Mouse (Mus musculus): ENCODE measurements at regions not wholly inside any gene's neighbourhood (a gene's known extent, or its start where the extent isn't known, plus 50 kb on each side); places are given as distances from the start of the nearest gene placed in this dataset.

DNA sequence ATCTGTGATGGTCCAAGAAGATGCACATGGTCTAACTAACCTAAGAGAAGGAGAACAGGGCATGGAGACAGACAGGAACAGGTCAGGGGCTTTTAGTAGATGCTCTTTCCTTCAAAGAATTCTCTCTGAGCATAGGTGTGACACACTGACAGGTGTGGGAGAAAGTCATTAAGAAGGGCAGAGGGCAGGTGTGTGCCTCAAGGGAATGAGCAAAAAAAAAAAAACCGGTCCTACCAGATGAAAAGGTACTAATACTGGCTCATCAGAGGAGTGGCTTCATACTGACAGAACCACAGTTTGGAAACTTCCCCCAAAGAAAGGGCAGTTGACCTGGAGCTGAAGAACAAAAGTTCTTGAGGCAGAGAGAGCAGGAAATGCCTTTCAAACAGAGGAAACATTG is 105.3 kb upstream of the Stx16 start:
- no peaks in the 10 kb centered on the region for H3K4me1 ChIP-seq (ENCODE audit: control insufficient read depth, insufficient read depth, low read length)
- no peaks in the 10 kb centered on the region for H3K36me3 ChIP-seq (ENCODE audit: control insufficient read depth, insufficient read depth, low read length)
- ATAC-seq (ENCODE audit: low FRiP score, low TSS enrichment) (no peak), DNase-seq (no peak)
- no peak overlapping the region for H3K27ac ChIP-seq (replicated peaks; ENCODE audit: low read depth, low read length)
- no peak overlapping the region for H3K4me3 ChIP-seq (replicated peaks; ENCODE audit: low read depth, low read length)
- WGBS = 85% methylated on average over 1 of the region's 1 CpGs
- peaks cover 23% of the 10 kb centered on the region for H3K9me3 ChIP-seq (ENCODE audit: control insufficient read depth, low read length)
- H3K9ac ChIP-seq (replicated peaks; ENCODE audit: low read length) = no peak overlapping the region
- no peak overlapping the region for H3K4me2 ChIP-seq (ENCODE audit: low read length)
- H3K27me3 ChIP-seq (ENCODE audit: control insufficient read depth, insufficient read depth, low read length) = no peaks in the 10 kb centered on the region

DNA sequence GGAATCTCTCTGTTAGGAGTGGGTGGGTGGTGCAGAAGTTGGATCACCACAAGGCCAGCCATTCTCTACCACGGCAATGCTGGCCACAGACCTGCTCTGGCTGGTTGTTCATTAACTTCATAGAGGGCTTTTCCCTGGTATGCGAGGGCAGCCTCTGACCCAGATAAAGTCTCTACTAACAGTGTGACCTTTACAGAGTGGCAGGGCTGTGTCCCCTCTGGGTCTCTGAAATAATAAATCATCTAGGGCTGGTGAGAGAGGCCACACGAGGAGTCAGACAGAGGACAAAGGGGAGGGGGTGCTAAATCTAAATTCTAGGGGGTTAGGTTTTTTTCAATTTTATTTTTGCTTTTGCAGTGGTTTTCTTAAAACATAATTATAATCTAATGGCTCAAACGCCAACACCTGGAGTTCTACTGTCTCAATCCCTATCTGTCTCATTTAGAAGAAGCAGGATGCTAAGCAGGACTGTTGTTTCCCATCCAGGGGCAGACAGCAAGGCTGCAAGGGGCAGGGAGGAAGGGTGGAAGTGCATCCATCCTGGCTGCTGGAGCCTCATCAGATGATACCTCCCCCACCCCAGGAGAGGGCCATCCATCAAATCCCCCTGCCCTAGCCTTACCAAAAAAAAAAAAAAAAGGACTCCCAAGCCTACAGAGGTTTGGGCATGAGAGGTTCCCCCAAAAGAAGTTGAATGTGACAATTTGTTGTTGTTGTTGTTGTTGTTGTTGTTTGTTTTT is 99.6 kb upstream of the Stx16 start:
- Histone ChIP-seq H3K36me3 (ENCODE audit: control insufficient read depth, insufficient read depth, low read length) (no peaks in the 10 kb centered on the region), H3K27me3 (ENCODE audit: control insufficient read depth, insufficient read depth, low read length) (no peaks in the 10 kb centered on the region), H3K27ac (replicated peaks; ENCODE audit: low read depth, low read length) (no peak overlapping the region), H3K9ac (replicated peaks; ENCODE audit: low read length) (no peak overlapping the region), H3K4me2 (ENCODE audit: low read length) (no peak overlapping the region), H3K9me3 (ENCODE audit: control insufficient read depth, low read length) (peaks cover 27% of the 10 kb centered on the region), H3K4me1 (ENCODE audit: control insufficient read depth, insufficient read depth, low read length) (no peaks in the 10 kb centered on the region), H3K4me3 (replicated peaks; ENCODE audit: low read depth, low read length) (no peak overlapping the region)
- no peak for DNase-seq
- WGBS = 71% methylated on average over 4 of the region's 4 CpGs
- no peak for ATAC-seq (ENCODE audit: low FRiP score, low TSS enrichment)

DNA sequence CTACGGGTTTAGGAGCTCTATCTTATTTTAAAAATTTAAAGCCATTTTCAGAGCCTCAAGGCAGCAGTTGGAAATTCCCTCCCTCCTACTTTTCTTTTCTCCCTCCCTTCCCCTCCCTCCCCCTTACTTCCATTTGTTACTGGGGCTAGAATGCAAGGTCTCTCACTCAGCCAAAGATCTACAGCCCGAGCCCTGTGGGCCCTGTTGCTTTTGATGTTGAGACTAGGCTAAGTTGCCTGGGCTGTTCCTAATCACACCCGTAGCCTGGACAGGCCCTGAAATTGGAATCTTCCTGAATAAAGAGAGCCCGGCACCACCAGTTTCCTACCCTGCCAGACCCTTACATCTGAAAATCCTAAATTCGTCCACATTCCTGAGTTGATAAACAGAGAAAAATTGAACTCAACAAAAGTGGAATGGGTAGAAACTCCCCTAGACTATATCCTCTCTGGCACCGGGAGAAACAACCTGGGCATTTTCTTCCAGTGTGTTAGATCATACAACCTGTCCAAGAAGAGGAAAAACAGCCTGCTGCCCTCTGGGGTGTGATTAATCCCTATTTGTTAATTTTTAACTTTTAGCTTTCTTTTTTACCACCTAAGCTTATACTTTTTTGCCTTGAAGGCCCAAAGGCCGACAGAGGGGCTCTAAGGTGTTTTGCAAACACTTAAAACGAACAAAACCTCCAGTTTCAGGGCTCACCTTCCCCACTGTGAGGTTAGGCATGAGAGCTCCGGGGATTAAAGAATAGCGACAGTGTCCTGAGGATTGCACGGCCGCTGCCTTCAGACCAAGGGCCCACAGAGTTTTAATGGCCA is 98.7 kb upstream of the Stx16 start:
- H3K36me3 ChIP-seq (ENCODE audit: control insufficient read depth, insufficient read depth, low read length) = no peaks in the 10 kb centered on the region
- no peak overlapping the region for H3K4me3 ChIP-seq (replicated peaks; ENCODE audit: low read depth, low read length)
- no peak overlapping the region for H3K9ac ChIP-seq (replicated peaks; ENCODE audit: low read length)
- no peak overlapping the region for H3K27ac ChIP-seq (replicated peaks; ENCODE audit: low read depth, low read length)
- peaks cover 25% of the 10 kb centered on the region for H3K9me3 ChIP-seq (ENCODE audit: control insufficient read depth, low read length)
- DNase-seq (peak; percentile 11), ATAC-seq (ENCODE audit: low FRiP score, low TSS enrichment) (no peak)
- H3K4me2 ChIP-seq (ENCODE audit: low read length) = no peak overlapping the region
- 20% methylated on average over 12 of the region's 12 CpGs for WGBS
- H3K27me3 ChIP-seq (ENCODE audit: control insufficient read depth, insufficient read depth, low read length) = no peaks in the 10 kb centered on the region
- H3K4me1 ChIP-seq (ENCODE audit: control insufficient read depth, insufficient read depth, low read length) = no peaks in the 10 kb centered on the region

DNA sequence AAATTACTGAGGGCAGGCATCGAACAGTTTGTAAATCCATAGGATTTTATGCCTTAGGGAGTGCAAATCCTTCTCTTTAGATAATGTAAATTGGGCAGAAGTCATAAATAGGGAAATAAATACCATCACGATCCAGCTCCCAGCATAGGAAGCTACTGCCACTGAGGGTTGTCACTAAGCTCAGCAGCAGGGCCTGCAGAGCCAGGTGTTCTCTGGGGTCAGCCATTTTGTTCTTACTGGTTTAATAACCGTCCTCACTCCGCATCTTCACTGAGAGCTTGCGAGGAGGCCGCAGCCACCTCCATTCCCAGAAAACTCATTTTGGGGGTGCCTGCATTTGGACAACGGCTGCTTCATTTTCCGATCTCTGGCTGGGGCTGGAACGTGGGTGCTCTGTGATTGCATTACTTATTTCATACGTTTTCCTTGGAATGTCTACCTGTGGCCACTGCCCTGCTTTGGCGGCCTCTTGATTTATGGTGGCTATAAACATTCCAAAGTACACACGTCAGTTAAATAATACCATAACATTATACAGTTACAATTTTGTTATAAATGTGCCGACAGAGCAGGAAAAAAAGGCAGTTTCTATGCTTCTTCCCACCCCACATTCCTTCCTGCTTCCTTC is 97.9 kb upstream of the Stx16 start:
- Histone ChIP-seq H3K4me3 (replicated peaks; ENCODE audit: low read depth, low read length) (no peak overlapping the region), H3K4me1 (ENCODE audit: control insufficient read depth, insufficient read depth, low read length) (no peaks in the 10 kb centered on the region), H3K36me3 (ENCODE audit: control insufficient read depth, insufficient read depth, low read length) (no peaks in the 10 kb centered on the region), H3K4me2 (ENCODE audit: low read length) (no peak overlapping the region), H3K9me3 (ENCODE audit: control insufficient read depth, low read length) (peaks cover 20% of the 10 kb centered on the region), H3K27me3 (ENCODE audit: control insufficient read depth, insufficient read depth, low read length) (no peaks in the 10 kb centered on the region), H3K9ac (replicated peaks; ENCODE audit: low read length) (no peak overlapping the region), H3K27ac (replicated peaks; ENCODE audit: low read depth, low read length) (no peak overlapping the region)
- no peak for ATAC-seq (ENCODE audit: low FRiP score, low TSS enrichment)
- no peak for DNase-seq
- WGBS = 76% methylated on average over 13 of the region's 13 CpGs

DNA sequence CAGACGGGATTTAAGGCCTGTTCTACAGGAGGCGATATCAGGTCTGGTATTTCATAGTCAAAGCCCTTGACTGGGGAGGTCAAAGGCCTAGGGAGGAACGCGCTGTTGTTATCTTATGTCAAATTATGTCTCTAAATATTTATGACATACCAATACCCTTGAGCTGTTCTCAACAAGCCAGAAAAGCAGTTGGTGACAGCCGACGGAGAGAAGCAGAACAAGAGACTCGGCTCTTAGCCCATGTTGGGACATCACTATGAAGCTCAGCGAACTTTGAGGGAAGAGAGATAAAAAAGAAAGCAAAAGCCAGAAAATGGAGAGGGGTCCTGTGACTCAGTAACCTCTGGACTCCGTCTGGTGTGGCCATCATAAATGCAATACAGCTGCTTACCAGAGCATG is 95.1 kb upstream of the Stx16 start:
- H3K4me3 ChIP-seq (replicated peaks; ENCODE audit: low read depth, low read length) = no peak overlapping the region
- no peak overlapping the region for H3K27ac ChIP-seq (replicated peaks; ENCODE audit: low read depth, low read length)
- H3K9me3 ChIP-seq (ENCODE audit: control insufficient read depth, low read length) = 0 out of 2 replicates have a peak, but pooled peaks cover 2% of the 10 kb centered on the region
- ATAC-seq (ENCODE audit: low FRiP score, low TSS enrichment) (no peak), DNase-seq (no peak)
- H3K27me3 ChIP-seq (ENCODE audit: control insufficient read depth, insufficient read depth, low read length) = no peaks in the 10 kb centered on the region
- H3K4me1 ChIP-seq (ENCODE audit: control insufficient read depth, insufficient read depth, low read length) = no peaks in the 10 kb centered on the region
- no peak overlapping the region for H3K9ac ChIP-seq (replicated peaks; ENCODE audit: low read length)
- H3K4me2 ChIP-seq (ENCODE audit: low read length) = no peak overlapping the region
- 92% methylated on average over 9 of the region's 9 CpGs for WGBS
- no peaks in the 10 kb centered on the region for H3K36me3 ChIP-seq (ENCODE audit: control insufficient read depth, insufficient read depth, low read length)

DNA sequence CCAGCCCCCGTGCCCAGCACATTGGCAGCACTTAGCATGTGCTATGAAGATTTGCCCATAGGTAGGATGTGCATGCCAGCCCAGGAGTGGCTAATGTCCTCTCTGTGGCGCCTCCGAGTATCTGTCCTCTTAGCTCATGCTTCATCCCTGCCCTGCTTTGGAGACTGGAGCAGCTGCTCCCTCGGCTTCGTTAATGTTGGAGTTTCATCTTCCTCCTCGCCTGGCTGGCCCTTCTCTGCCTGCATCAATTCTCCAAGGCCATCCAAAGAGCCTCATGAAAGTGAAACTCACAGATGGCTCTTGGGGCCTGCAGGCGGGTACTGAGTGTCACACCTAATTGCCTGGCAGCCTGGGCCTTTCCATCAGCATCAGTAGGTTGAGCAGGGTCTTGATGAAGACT is 88.6 kb upstream of the Stx16 start:
- no peak for DNase-seq
- no peak for ATAC-seq (ENCODE audit: low FRiP score, low TSS enrichment)
- 79% methylated on average over 7 of the region's 7 CpGs for WGBS

DNA sequence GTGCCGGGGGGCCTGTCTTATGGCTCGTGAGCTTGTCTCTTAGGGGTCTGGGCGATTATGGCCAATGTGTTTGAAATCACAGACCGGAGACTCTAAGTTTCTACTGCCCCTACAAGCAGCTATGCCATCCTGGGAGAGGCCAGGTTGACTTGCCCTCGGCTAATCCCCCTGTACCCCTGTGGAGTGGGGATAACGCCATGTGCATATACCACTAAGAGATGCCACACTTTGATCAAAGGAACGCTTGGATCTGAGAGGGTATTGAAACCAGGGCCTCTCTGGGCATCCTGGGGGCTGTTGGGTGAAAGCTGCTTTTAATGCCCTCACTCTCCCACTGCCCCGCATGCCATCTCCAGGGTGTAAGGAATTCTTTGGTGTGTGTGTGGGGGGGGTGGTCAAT is 88.2 kb upstream of the Stx16 start:
- no peaks in the 10 kb centered on the region for H3K36me3 ChIP-seq (ENCODE audit: control insufficient read depth, insufficient read depth, low read length)
- H3K9ac ChIP-seq (replicated peaks; ENCODE audit: low read length) = no peak overlapping the region
- WGBS = 83% methylated on average over 8 of the region's 8 CpGs
- H3K27me3 ChIP-seq (ENCODE audit: control insufficient read depth, insufficient read depth, low read length) = no peaks in the 10 kb centered on the region
- ATAC-seq (ENCODE audit: low FRiP score, low TSS enrichment) = no peak
- H3K4me1 ChIP-seq (ENCODE audit: control insufficient read depth, insufficient read depth, low read length) = no peaks in the 10 kb centered on the region
- DNase-seq = no peak
- no peak overlapping the region for H3K4me3 ChIP-seq (replicated peaks; ENCODE audit: low read depth, low read length)
- H3K27ac ChIP-seq (replicated peaks; ENCODE audit: low read depth, low read length) = no peak overlapping the region
- H3K9me3 ChIP-seq (ENCODE audit: control insufficient read depth, low read length) = no peaks in the 10 kb centered on the region
- no peak overlapping the region for H3K4me2 ChIP-seq (ENCODE audit: low read length)

More for the DNA sequence above, 88.6 kb upstream of the Stx16 start:
- Histone ChIP-seq H3K36me3 (ENCODE audit: control insufficient read depth, insufficient read depth, low read length) (no peaks in the 10 kb centered on the region), H3K4me1 (ENCODE audit: control insufficient read depth, insufficient read depth, low read length) (no peaks in the 10 kb centered on the region), H3K4me3 (replicated peaks; ENCODE audit: low read depth, low read length) (no peak overlapping the region), H3K27ac (replicated peaks; ENCODE audit: low read depth, low read length) (no peak overlapping the region), H3K9me3 (ENCODE audit: control insufficient read depth, low read length) (no peaks in the 10 kb centered on the region), H3K9ac (replicated peaks; ENCODE audit: low read length) (no peak overlapping the region), H3K4me2 (ENCODE audit: low read length) (no peak overlapping the region), H3K27me3 (ENCODE audit: control insufficient read depth, insufficient read depth, low read length) (no peaks in the 10 kb centered on the region)

DNA sequence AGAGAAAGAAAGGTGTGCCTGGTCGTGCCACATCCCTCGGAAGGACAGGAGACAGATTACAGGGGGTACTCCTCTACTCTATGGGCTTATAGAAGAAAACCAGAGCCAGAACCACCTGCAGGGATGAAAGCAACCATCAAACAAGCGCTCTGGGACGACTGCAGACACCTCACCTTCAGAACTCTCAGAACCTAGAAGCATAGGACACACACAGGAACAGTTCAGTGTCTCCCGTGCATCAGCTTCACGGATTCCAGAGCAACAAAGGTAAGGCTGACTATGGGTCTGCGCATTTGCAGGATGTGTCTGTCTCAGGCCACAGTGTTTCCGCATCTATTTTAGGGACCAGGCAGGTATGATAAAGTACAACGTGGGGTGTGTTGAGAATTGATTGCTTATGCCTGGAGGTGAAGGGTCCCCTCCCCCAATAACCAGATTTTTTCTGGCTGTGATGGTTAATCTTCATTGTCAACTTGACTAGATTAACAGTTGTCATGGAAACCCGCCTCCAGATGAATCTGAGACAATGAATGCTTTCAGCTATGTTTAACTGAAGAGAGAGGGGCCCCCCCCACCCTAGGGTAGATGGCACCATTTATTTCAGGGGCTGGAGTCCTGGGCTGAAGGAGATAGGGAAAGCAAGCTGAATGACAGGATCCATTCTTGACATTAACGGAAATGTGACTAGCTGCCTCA is 87.3 kb upstream of the Stx16 start:
- no peaks in the 10 kb centered on the region for H3K9me3 ChIP-seq (ENCODE audit: control insufficient read depth, low read length)
- H3K4me1 ChIP-seq (ENCODE audit: control insufficient read depth, insufficient read depth, low read length) = no peaks in the 10 kb centered on the region
- peak; percentile 51 for DNase-seq
- H3K4me3 ChIP-seq (replicated peaks; ENCODE audit: low read depth, low read length) = no peak overlapping the region
- H3K27ac ChIP-seq (replicated peaks; ENCODE audit: low read depth, low read length) = no peak overlapping the region
- H3K4me2 ChIP-seq (ENCODE audit: low read length) = no peak overlapping the region
- 71% methylated on average over 11 of the region's 11 CpGs for WGBS
- H3K27me3 ChIP-seq (ENCODE audit: control insufficient read depth, insufficient read depth, low read length) = no peaks in the 10 kb centered on the region
- H3K36me3 ChIP-seq (ENCODE audit: control insufficient read depth, insufficient read depth, low read length) = no peaks in the 10 kb centered on the region
- no peak for ATAC-seq (ENCODE audit: low FRiP score, low TSS enrichment)
- H3K9ac ChIP-seq (replicated peaks; ENCODE audit: low read length) = no peak overlapping the region
